Mouse (Mus musculus) hindbrain, embryonic 13.5 days (tissue): Measurements from ENCODE around the gene Slf2. TPM values are rescaled to one million over a fixed set of nuclear protein-coding genes. Genes with fewer than 3 reads are reported as not detected.

ENCODE experiments used
- ATAC-seq: fragments of 200-750 bp; cut with Nextera tagmentation; 2 replicates; pipeline ENCODE4 v1.8.0; 2017; ENCODE audit warnings: moderate TSS enrichment; ENCODE audit not compliant: low FRiP score
- H3K27ac ChIP-seq: fragments of 300-500 bp; sonication (generic); 2 replicates; pipeline ENCODE4 v1.5.1; 2015; ENCODE audit warnings: inconsistent platforms, mild to moderate bottlenecking, moderate library complexity
- H3K27me3 ChIP-seq: fragments of 300-500 bp; sonication (generic); 2 replicates; pipeline ENCODE4 v1.6.1; 2015; ENCODE audit warnings: mild to moderate bottlenecking, inconsistent platforms
- H3K36me3 ChIP-seq: fragments of 300-500 bp; sonication (generic); 2 replicates; pipeline ENCODE4 v1.6.1; 2015; ENCODE audit warnings: mild to moderate bottlenecking, inconsistent platforms
- H3K4me1 ChIP-seq: fragments of 300-500 bp; sonication (generic); replicated peaks from 2 replicates; pipeline ENCODE4 v1.6.1; 2015; ENCODE audit warnings: inconsistent platforms
- H3K4me2 ChIP-seq: fragments of 300-500 bp; sonication (generic); 2 replicates; pipeline ENCODE4 v1.6.1; 2015; ENCODE audit warnings: inconsistent platforms, mild to moderate bottlenecking, moderate library complexity
- H3K4me3 ChIP-seq: fragments of 300-500 bp; sonication (generic); 2 replicates; pipeline ENCODE4 v1.5.1; 2015; ENCODE audit warnings: mild to moderate bottlenecking, inconsistent platforms
- H3K9ac ChIP-seq: fragments of 300-500 bp; sonication (generic); 2 replicates; pipeline ENCODE4 v1.6.1; 2015; ENCODE audit warnings: mild to moderate bottlenecking, inconsistent platforms
- H3K9me3 ChIP-seq: fragments of 300-500 bp; sonication (generic); 2 replicates; pipeline ENCODE4 v1.6.1; 2016; ENCODE audit warnings: inconsistent platforms
- WGBS: fragments of 180-500 bp; shearing (Covaris S2); methylation state at CpG from one replicate; pipeline ENCODE4 v1.1.7; 2015; 5-methylcytosine and 5-hydroxymethylcytosine counted together
- polyA plus RNA-seq: library from polyadenylated mRNA; unstranded; fragments of >200 nt; fragmentation: Nextera tagmentation; extraction: Ambion mirVana; gene quantifications from 2 replicates; pipeline ENCODE4 v1.2.1, GENCODE M21; 2015

Gene Slf2
- polyA plus RNA-seq, 1 experiment from 2014 or later, result 29.8 TPM

- peak overlapping the region; percentile 87 for H3K9ac ChIP-seq
- H3K36me3 ChIP-seq, result 0 out of 2 replicates have a peak, but pooled peaks cover 7% of the 10 kb centered on the region
- peak overlapping the region; percentile 96 for H3K27ac ChIP-seq
- H3K9me3 ChIP-seq, result no peaks in the 10 kb centered on the region
- 2% methylated on average over 18 of the region's 27 CpGs for WGBS
- H3K4me2 ChIP-seq, result peak overlapping the region; percentile 90
- H3K27me3 ChIP-seq, result 0 out of 2 replicates have a peak, but pooled peaks cover 2% of the 10 kb centered on the region
- H3K4me3 ChIP-seq, result peak overlapping the region; percentile 65
- ATAC-seq, result peak; percentile 57
- H3K4me1 ChIP-seq, result peaks cover 70% of the 10 kb centered on the region
Measured at GRCm38 (mm10) chr19:45017216-45017771, 86.3 kb downstream of the Slf2 start.

- peaks cover 67% of the 10 kb centered on the region for H3K4me1 ChIP-seq
Measured at GRCm38 (mm10) chr19:45017909-45018308, 87.0 kb downstream of the Slf2 start.

GRCm38 (mm10) chr19:45018351-45018831, 87.4 kb downstream of the Slf2 start:
- Histone ChIP-seq H3K4me3 (peak overlapping the region; percentile 65), H3K27ac (peak overlapping the region; percentile 96), H3K4me1 (peaks cover 67% of the 10 kb centered on the region), H3K9me3 (no peaks in the 10 kb centered on the region), H3K9ac (peak overlapping the region; percentile 87), H3K36me3 (peaks cover 10% of the 10 kb centered on the region), H3K27me3 (0 out of 2 replicates have a peak, but pooled peaks cover 2% of the 10 kb centered on the region), H3K4me2 (peak overlapping the region; percentile 90)
- ATAC-seq, result peak; percentile 14
- 0% methylated on average over 13 of the region's 13 CpGs for WGBS

More at GRCm38 (mm10) chr19:45017909-45018308, 87.0 kb downstream of the Slf2 start:
- H3K9me3 ChIP-seq, result no peaks in the 10 kb centered on the region
- peak overlapping the region; percentile 96 for H3K27ac ChIP-seq
- under 1% methylated on average over 48 of the region's 48 CpGs for WGBS
- 0 out of 2 replicates have a peak, but pooled peaks cover 2% of the 10 kb centered on the region for H3K27me3 ChIP-seq
- peak overlapping the region; percentile 87 for H3K9ac ChIP-seq
- peak overlapping the region; percentile 65 for H3K4me3 ChIP-seq
- ATAC-seq, result peak; percentile 72
- H3K4me2 ChIP-seq, result peak overlapping the region; percentile 90
- H3K36me3 ChIP-seq, result 0 out of 2 replicates have a peak, but pooled peaks cover 9% of the 10 kb centered on the region

- WGBS, result 68% methylated on average over 6 of the region's 6 CpGs
- Histone ChIP-seq H3K4me2 (0 out of 2 replicates have a peak overlapping the region, but pooled peaks have one; percentile 16), H3K27ac (no peak overlapping the region), H3K4me3 (no peak overlapping the region), H3K9ac (peak overlapping the region; percentile 39; the same call in 1 of the 2 replicates), H3K9me3 (no peaks in the 10 kb centered on the region), H3K27me3 (0 out of 2 replicates have a peak, but pooled peaks cover 2% of the 10 kb centered on the region), H3K4me1 (peaks cover 63% of the 10 kb centered on the region), H3K36me3 (peaks cover 26% of the 10 kb centered on the region)
- no peak for ATAC-seq
Measured at GRCm38 (mm10) chr19:45020348-45020747, 89.4 kb downstream of the Slf2 start.

GRCm38 (mm10) chr19:45021362-45021761, 90.4 kb downstream of the Slf2 start:
- H3K4me3 ChIP-seq, result no peak overlapping the region
- peaks cover 36% of the 10 kb centered on the region for H3K36me3 ChIP-seq
- 0 out of 2 replicates have a peak overlapping the region, but pooled peaks have one; percentile 15 for H3K4me2 ChIP-seq
- no peak for ATAC-seq
- H3K27ac ChIP-seq, result no peak overlapping the region
- no peaks in the 10 kb centered on the region for H3K9me3 ChIP-seq
- 90% methylated on average over 15 of the region's 15 CpGs for WGBS
- no peaks in the 10 kb centered on the region for H3K27me3 ChIP-seq
- H3K4me1 ChIP-seq, result peaks cover 53% of the 10 kb centered on the region
- H3K9ac ChIP-seq, result peak overlapping the region; percentile 39; the same call in 1 of the 2 replicates

GRCm38 (mm10) chr19:45023993-45024392, 93.0 kb downstream of the Slf2 start:
- H3K27ac ChIP-seq, result no peak overlapping the region
- no peak for ATAC-seq

GRCm38 (mm10) chr19:45024775-45025174, 93.8 kb downstream of the Slf2 start:
- no peak overlapping the region for H3K4me3 ChIP-seq
- no peak overlapping the region; the same call in 1 of the 2 replicates for H3K27ac ChIP-seq
- H3K9ac ChIP-seq, result no peak overlapping the region
- no peaks in the 10 kb centered on the region for H3K27me3 ChIP-seq
- peaks cover 57% of the 10 kb centered on the region for H3K36me3 ChIP-seq
- H3K4me2 ChIP-seq, result no peak overlapping the region
- H3K4me1 ChIP-seq, result peaks cover 44% of the 10 kb centered on the region
- 86% methylated on average over 20 of the region's 20 CpGs for WGBS
- ATAC-seq, result no peak
- no peaks in the 10 kb centered on the region for H3K9me3 ChIP-seq

More at GRCm38 (mm10) chr19:45023993-45024392, 93.0 kb downstream of the Slf2 start:
- Histone ChIP-seq H3K4me2 (no peak overlapping the region), H3K27me3 (no peaks in the 10 kb centered on the region), H3K9me3 (no peaks in the 10 kb centered on the region), H3K36me3 (peaks cover 57% of the 10 kb centered on the region), H3K4me1 (peaks cover 52% of the 10 kb centered on the region), H3K9ac (no peak overlapping the region), H3K4me3 (no peak overlapping the region)
- 83% methylated on average over 11 of the region's 11 CpGs for WGBS

- no peak for ATAC-seq
- no peaks in the 10 kb centered on the region for H3K27me3 ChIP-seq
- H3K9me3 ChIP-seq, result no peaks in the 10 kb centered on the region
- H3K36me3 ChIP-seq, result peaks cover 57% of the 10 kb centered on the region
- no peak overlapping the region for H3K4me2 ChIP-seq
- 93% methylated on average over 37 of the region's 37 CpGs for WGBS
- peaks cover 41% of the 10 kb centered on the region for H3K4me1 ChIP-seq
- no peak overlapping the region for H3K4me3 ChIP-seq
- H3K27ac ChIP-seq, result no peak overlapping the region
- no peak overlapping the region; the same call in 1 of the 2 replicates for H3K9ac ChIP-seq
Measured at GRCm38 (mm10) chr19:45025937-45026568, 95.1 kb downstream of the Slf2 start.

- no peak overlapping the region for H3K4me2 ChIP-seq
- ATAC-seq, result no peak
- H3K9me3 ChIP-seq, result no peaks in the 10 kb centered on the region
- peaks cover 51% of the 10 kb centered on the region for H3K36me3 ChIP-seq
- peaks cover 42% of the 10 kb centered on the region for H3K4me1 ChIP-seq
- 86% methylated on average over 6 of the region's 6 CpGs for WGBS
- no peak overlapping the region for H3K9ac ChIP-seq
- no peak overlapping the region for H3K4me3 ChIP-seq
- H3K27ac ChIP-seq, result no peak overlapping the region
- H3K27me3 ChIP-seq, result no peaks in the 10 kb centered on the region
Measured at GRCm38 (mm10) chr19:45026958-45027670, 96.2 kb downstream of the Slf2 start.

GRCm38 (mm10) chr19:45027848-45028247, 96.9 kb downstream of the Slf2 start:
- H3K4me1 ChIP-seq, result peaks cover 49% of the 10 kb centered on the region
- no peaks in the 10 kb centered on the region for H3K27me3 ChIP-seq
- H3K36me3 ChIP-seq, result peaks cover 48% of the 10 kb centered on the region
- no peak overlapping the region for H3K27ac ChIP-seq
- no peak overlapping the region for H3K9ac ChIP-seq
- no peak for ATAC-seq
- 75% methylated on average over 6 of the region's 6 CpGs for WGBS
- H3K9me3 ChIP-seq, result no peaks in the 10 kb centered on the region
- H3K4me3 ChIP-seq, result no peak overlapping the region
- H3K4me2 ChIP-seq, result no peak overlapping the region

GRCm38 (mm10) chr19:45028746-45029145, 97.8 kb downstream of the Slf2 start:
- no peak for ATAC-seq
- WGBS, result 57% methylated on average over 19 of the region's 19 CpGs
- no peak overlapping the region for H3K4me3 ChIP-seq
- H3K9me3 ChIP-seq, result no peaks in the 10 kb centered on the region
- H3K4me1 ChIP-seq, result peaks cover 48% of the 10 kb centered on the region
- H3K27ac ChIP-seq, result no peak overlapping the region
- H3K4me2 ChIP-seq, result no peak overlapping the region
- no peaks in the 10 kb centered on the region for H3K27me3 ChIP-seq
- H3K9ac ChIP-seq, result no peak overlapping the region
- H3K36me3 ChIP-seq, result peaks cover 44% of the 10 kb centered on the region

GRCm38 (mm10) chr19:45029571-45029970, 98.6 kb downstream of the Slf2 start:
- ATAC-seq, result no peak
- 53% methylated on average over 9 of the region's 9 CpGs for WGBS
- H3K9ac ChIP-seq, result no peak overlapping the region
- no peak overlapping the region for H3K27ac ChIP-seq
- H3K27me3 ChIP-seq, result no peaks in the 10 kb centered on the region
- peaks cover 38% of the 10 kb centered on the region for H3K36me3 ChIP-seq
- H3K4me2 ChIP-seq, result no peak overlapping the region
- H3K4me1 ChIP-seq, result peaks cover 44% of the 10 kb centered on the region
- no peak overlapping the region for H3K4me3 ChIP-seq
- H3K9me3 ChIP-seq, result no peaks in the 10 kb centered on the region
